Mouse (Mus musculus) thymus, adult 2 months (tissue): ENCODE data around the gene Gm17304.

Experiments used
- CTCF ChIP-seq: fragments of 200-500 bp; IDR thresholded peaks from 2 replicates; pipeline ENCODE4 v1.5.1; 2012; ENCODE audit warnings: mild to moderate bottlenecking, control low read depth, low read length, moderate library complexity, borderline replicate concordance; ENCODE audit not compliant: control insufficient read depth, poor library complexity, insufficient read depth; ENCODE audit errors: extremely low read depth
- POLR2A ChIP-seq: fragments of 200-500 bp; IDR thresholded peaks from 2 replicates; pipeline ENCODE4 v1.6.1; 2012; ENCODE audit warnings: mild to moderate bottlenecking, low read length, control low read depth, moderate library complexity; ENCODE audit not compliant: control insufficient read depth, poor library complexity, insufficient read depth; ENCODE audit errors: extremely low read depth

DNA sequence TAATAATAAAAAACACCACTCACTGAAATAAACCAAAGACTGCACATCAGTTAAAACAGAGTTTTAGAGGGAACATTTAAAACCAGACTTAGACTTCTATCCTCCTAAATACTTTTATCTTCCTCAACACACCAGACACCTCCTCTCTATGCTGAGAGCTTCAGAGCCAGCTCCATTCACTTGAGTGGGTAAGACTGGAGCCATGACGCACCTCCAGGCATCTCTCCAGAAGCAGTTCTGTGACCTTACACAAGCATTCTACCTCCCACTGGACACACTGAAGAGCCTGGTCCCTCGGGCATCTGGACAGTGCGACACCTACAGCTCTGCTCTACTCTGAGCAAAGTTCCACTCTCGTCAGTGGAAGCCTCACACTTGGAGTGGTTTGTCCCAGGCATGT, 14.4 kb downstream of the Gm17304 start:
- TF ChIP-seq CTCF (no peak), POLR2A (no peak)
